Mouse (Mus musculus): ENCODE results near the gene Usp32. TPM values are rescaled to one million over a fixed set of nuclear protein-coding genes. Genes with fewer than 3 reads are reported as not detected.

Usp32 gene
- polyA plus RNA-seq, 1 experiment from 2014 or later: 4.5 TPM

DNA sequence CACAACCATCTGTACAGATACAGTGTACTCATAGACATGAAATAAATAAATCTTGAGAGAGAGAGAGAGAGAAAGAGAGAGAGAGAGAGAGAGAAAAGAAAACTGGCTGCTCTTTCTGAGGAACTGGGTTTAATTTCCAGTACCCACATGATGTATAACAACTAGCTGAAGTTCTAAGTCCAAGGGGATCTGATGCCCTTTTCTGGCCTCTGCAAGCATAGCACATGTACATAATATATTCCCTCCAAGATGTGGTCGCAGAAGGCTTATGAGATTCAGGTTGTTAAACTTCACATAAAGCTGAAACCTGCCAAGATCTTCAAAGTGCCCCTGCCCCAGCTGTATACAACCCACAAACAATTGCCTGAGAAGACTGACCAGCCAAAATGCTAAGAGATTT lies 144.7 kb downstream of the Usp32 start:
- Histone ChIP-seq H3K4me3 (ENCODE audit: low read depth, low read length) (no peak overlapping the region), H3K27ac (ENCODE audit: low read length) (no peak overlapping the region), H3K36me3 (ENCODE audit: insufficient read depth, low read length) (peaks cover 14% of the 10 kb centered on the region; the same call in 1 of the 2 replicates), H3K9ac (replicated peaks; ENCODE audit: low read depth) (no peak overlapping the region), H3K4me2 (replicated peaks; ENCODE audit: low read depth, low read length) (no peak overlapping the region), H3K4me1 (ENCODE audit: insufficient read depth, low read depth, low read length) (no peaks in the 10 kb centered on the region), H3K27me3 (replicated peaks; ENCODE audit: insufficient read depth, low read length) (no peaks in the 10 kb centered on the region), H3K9me3 (ENCODE audit: low read length) (no peaks in the 10 kb centered on the region)
- no peak for TF ChIP-seq CTCF (IDR thresholded peaks at IDR 0.05)
- no peak for TF ChIP-seq EP300 (IDR thresholded peaks at IDR 0.05)
- ATAC-seq: no peak
- WGBS: 90% methylated on average over 1 of the region's 1 CpGs
- DNase-seq (ENCODE audit: low spot score): no peak

DNA sequence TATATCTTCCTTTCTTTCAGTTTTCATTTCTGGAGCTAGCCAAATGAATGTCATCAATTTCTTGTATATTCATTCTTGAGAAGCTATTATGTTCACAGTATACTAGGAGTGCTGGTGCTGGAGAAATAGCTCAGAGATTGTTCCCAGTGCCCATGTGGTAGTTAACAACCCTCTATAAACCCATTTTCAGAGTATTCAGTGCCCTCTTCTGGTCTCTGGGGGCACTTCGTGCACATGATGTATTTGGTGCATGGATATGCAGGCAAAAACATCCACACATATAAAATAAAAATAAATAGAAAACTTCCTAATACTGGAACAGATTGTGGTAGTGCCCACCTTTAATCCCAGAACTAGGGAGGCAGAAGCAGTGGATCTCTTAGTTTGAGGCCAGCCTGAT lies 147.0 kb downstream of the Usp32 start:
- Histone ChIP-seq H3K27ac (ENCODE audit: low read length) (no peak overlapping the region), H3K9me3 (ENCODE audit: low read length) (no peaks in the 10 kb centered on the region), H3K4me1 (ENCODE audit: insufficient read depth, low read depth, low read length) (no peaks in the 10 kb centered on the region), H3K36me3 (ENCODE audit: insufficient read depth, low read length) (peaks cover 12% of the 10 kb centered on the region; the same call in 1 of the 2 replicates), H3K27me3 (replicated peaks; ENCODE audit: insufficient read depth, low read length) (no peaks in the 10 kb centered on the region), H3K4me2 (replicated peaks; ENCODE audit: low read depth, low read length) (no peak overlapping the region), H3K9ac (replicated peaks; ENCODE audit: low read depth) (no peak overlapping the region), H3K4me3 (ENCODE audit: low read depth, low read length) (no peak overlapping the region)
- WGBS: 87% methylated on average over 1 of the region's 1 CpGs
- ATAC-seq: no peak
- TF ChIP-seq EP300 (IDR thresholded peaks at IDR 0.05) (no peak), CTCF (IDR thresholded peaks at IDR 0.05) (no peak)
- no peak for DNase-seq (ENCODE audit: low spot score)

DNA sequence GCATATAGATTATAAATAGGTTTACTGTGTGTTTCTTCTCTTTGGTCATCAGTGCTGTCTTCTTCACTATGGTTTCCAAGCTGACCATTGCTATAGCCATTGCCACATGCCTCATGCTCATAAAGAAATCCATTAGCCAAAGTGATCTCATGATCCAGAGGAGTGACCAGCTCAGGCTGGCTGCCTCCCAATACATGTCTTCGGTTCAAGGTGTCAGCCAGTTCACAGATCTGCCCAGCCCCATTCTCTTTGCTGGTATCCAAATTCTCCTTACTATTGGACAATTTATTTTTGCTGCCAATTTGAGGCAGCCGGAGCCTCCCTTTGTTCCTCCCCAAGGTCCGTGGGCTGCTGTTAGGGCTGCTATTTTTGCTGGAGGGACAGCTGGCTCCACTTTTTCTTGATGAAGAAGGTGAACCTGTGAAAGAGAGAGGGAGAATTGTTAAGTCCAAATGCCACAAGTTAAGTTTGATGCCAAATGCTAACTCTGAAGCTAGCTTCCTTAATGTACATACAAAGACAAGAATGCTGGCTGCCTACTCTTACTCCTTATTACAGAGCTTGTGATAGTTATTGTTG lies 151.5 kb downstream of the Usp32 start:
- TF ChIP-seq CTCF (IDR thresholded peaks at IDR 0.05) (no peak), EP300 (IDR thresholded peaks at IDR 0.05) (no peak)
- 86% methylated on average over 3 of the region's 3 CpGs for WGBS
- Histone ChIP-seq H3K9ac (replicated peaks; ENCODE audit: low read depth) (no peak overlapping the region), H3K4me2 (replicated peaks; ENCODE audit: low read depth, low read length) (no peak overlapping the region), H3K9me3 (ENCODE audit: low read length) (no peaks in the 10 kb centered on the region), H3K4me1 (ENCODE audit: insufficient read depth, low read depth, low read length) (no peaks in the 10 kb centered on the region), H3K4me3 (ENCODE audit: low read depth, low read length) (no peak overlapping the region), H3K27ac (ENCODE audit: low read length) (no peak overlapping the region), H3K36me3 (ENCODE audit: insufficient read depth, low read length) (peaks cover 18% of the 10 kb centered on the region; the same call in 1 of the 2 replicates), H3K27me3 (replicated peaks; ENCODE audit: insufficient read depth, low read length) (no peaks in the 10 kb centered on the region)
- no peak for DNase-seq (ENCODE audit: low spot score)
- ATAC-seq: no peak

DNA sequence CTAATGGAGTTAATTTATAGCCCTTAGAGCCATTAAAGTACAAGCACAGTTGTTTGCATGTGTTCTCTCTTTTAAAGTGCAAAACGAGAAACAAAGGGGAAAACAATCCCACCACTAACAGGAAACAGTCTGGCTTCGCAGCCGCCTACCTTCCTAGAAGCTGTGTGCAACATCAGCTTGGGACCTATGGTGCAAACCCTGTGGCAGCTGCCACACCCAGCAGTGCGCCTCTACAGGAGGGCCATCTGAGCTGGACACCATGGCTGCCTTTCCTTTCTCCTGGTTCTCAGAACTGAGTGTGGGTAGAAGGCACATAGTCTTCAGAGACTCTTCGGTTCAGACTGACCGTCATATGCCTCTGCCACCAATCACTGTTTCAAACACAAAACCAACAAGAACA lies 154.5 kb downstream of the Usp32 start:
- Histone ChIP-seq H3K36me3 (ENCODE audit: insufficient read depth, low read length) (0 out of 2 replicates have a peak, but pooled peaks cover 6% of the 10 kb centered on the region), H3K4me3 (ENCODE audit: low read depth, low read length) (no peak overlapping the region), H3K4me2 (replicated peaks; ENCODE audit: low read depth, low read length) (no peak overlapping the region), H3K27me3 (replicated peaks; ENCODE audit: insufficient read depth, low read length) (no peaks in the 10 kb centered on the region), H3K9ac (replicated peaks; ENCODE audit: low read depth) (no peak overlapping the region), H3K27ac (ENCODE audit: low read length) (no peak overlapping the region), H3K4me1 (ENCODE audit: insufficient read depth, low read depth, low read length) (no peaks in the 10 kb centered on the region), H3K9me3 (ENCODE audit: low read length) (no peaks in the 10 kb centered on the region)
- DNase-seq (ENCODE audit: low spot score): no peak
- 83% methylated on average over 6 of the region's 6 CpGs for whole genome bisulfite sequencing
- no peak for TF ChIP-seq CTCF (IDR thresholded peaks at IDR 0.05)
- no peak for TF ChIP-seq EP300 (IDR thresholded peaks at IDR 0.05)
- no peak for ATAC-seq

DNA sequence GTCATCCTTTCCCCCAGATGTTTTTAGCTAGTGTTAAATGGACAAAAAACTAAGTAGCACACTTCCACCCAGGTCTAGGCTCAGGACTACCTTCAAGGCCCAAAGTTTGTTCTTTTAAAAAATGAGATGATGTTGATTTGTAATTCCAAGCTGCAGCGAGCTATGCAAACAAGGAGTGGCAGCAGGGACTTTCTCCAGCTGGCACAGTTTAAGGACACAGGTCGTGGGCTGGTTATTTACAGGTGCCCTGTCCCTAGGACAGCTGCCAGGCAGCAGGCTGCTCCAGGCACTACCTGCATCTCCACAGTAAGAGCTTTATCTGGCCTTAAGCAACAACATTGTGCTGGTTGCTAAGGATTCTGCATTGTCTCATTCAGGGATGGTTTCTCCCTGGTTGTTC lies 159.3 kb downstream of the Usp32 start:
- H3K27ac ChIP-seq (ENCODE audit: low read length): no peak overlapping the region
- no peaks in the 10 kb centered on the region for H3K9me3 ChIP-seq (ENCODE audit: low read length)
- H3K27me3 ChIP-seq (replicated peaks; ENCODE audit: insufficient read depth, low read length): no peaks in the 10 kb centered on the region
- H3K4me2 ChIP-seq (replicated peaks; ENCODE audit: low read depth, low read length): no peak overlapping the region
- no peak overlapping the region for H3K4me3 ChIP-seq (ENCODE audit: low read depth, low read length)
- 0 out of 2 replicates have a peak, but pooled peaks cover 5% of the 10 kb centered on the region for H3K36me3 ChIP-seq (ENCODE audit: insufficient read depth, low read length)
- ATAC-seq (no peak), DNase-seq (ENCODE audit: low spot score) (no peak)
- H3K9ac ChIP-seq (replicated peaks; ENCODE audit: low read depth): no peak overlapping the region
- 40% methylated on average over 2 of the region's 2 CpGs for WGBS
- H3K4me1 ChIP-seq (ENCODE audit: insufficient read depth, low read depth, low read length): no peaks in the 10 kb centered on the region
- TF ChIP-seq CTCF (IDR thresholded peaks at IDR 0.05) (no peak), EP300 (IDR thresholded peaks at IDR 0.05) (no peak)

DNA sequence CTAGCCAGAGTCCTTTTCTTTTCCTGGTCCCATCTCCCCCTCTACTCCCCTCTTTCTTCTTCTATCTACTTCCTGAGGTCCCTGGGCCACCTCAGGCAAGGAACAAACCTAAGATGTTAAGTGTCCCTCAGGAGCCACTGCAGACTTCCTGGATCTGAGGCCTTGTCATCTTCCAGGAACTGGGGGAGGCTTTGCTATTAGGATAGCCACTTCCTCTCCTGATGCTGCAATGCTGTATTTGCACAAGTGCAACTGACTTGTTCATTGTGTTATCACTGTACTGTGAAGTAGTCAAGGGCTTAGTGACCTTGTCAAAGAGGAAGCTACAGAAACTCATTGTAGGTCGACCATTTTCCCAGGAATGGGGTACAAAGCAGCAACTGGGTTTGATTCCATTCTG lies 160.6 kb downstream of the Usp32 start:
- no peak overlapping the region for H3K27ac ChIP-seq (ENCODE audit: low read length)
- H3K4me3 ChIP-seq (ENCODE audit: low read depth, low read length): no peak overlapping the region
- no peak overlapping the region for H3K9ac ChIP-seq (replicated peaks; ENCODE audit: low read depth)
- H3K36me3 ChIP-seq (ENCODE audit: insufficient read depth, low read length): no peaks in the 10 kb centered on the region
- no peak for ATAC-seq
- no peaks in the 10 kb centered on the region for H3K9me3 ChIP-seq (ENCODE audit: low read length)
- DNase-seq (ENCODE audit: low spot score): no peak
- 25% methylated on average over 1 of the region's 1 CpGs for WGBS
- no peak overlapping the region for H3K4me2 ChIP-seq (replicated peaks; ENCODE audit: low read depth, low read length)
- H3K4me1 ChIP-seq (ENCODE audit: insufficient read depth, low read depth, low read length): no peaks in the 10 kb centered on the region
- no peak for TF ChIP-seq EP300 (IDR thresholded peaks at IDR 0.05)
- no peak for TF ChIP-seq CTCF (IDR thresholded peaks at IDR 0.05)
- H3K27me3 ChIP-seq (replicated peaks; ENCODE audit: insufficient read depth, low read length): no peaks in the 10 kb centered on the region

DNA sequence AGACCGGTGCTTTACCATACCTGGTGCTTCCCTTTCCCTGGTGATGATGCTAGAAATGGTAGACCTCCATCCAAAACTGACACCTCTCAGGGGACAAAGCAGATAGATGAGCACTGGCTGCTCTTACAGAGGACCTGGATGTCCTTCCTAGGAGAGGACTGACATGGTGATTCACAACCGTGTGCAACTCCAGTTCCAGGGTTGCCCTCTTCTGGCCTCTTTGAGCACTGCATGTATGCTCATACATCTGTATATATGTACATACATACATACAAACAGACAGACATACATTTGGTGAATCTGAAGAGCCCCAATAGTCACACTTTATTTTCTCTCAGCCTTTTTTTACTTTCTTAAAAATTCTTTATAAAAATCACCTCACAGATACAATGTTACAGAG lies 161.8 kb downstream of the Usp32 start:
- ATAC-seq (no peak), DNase-seq (ENCODE audit: low spot score) (peak; percentile 46)
- Histone ChIP-seq H3K4me3 (ENCODE audit: low read depth, low read length) (no peak overlapping the region), H3K9ac (replicated peaks; ENCODE audit: low read depth) (no peak overlapping the region), H3K9me3 (ENCODE audit: low read length) (no peaks in the 10 kb centered on the region), H3K36me3 (ENCODE audit: insufficient read depth, low read length) (no peaks in the 10 kb centered on the region), H3K4me1 (ENCODE audit: insufficient read depth, low read depth, low read length) (no peaks in the 10 kb centered on the region), H3K4me2 (replicated peaks; ENCODE audit: low read depth, low read length) (no peak overlapping the region), H3K27ac (ENCODE audit: low read length) (no peak overlapping the region), H3K27me3 (replicated peaks; ENCODE audit: insufficient read depth, low read length) (no peaks in the 10 kb centered on the region)
- 48% methylated on average over 2 of the region's 2 CpGs for WGBS
- TF ChIP-seq EP300 (IDR thresholded peaks at IDR 0.05) (no peak), CTCF (IDR thresholded peaks at IDR 0.05) (peak; percentile 80)
